Mouse (Mus musculus): Measurements from ENCODE around the gene Oxa1l.

GRCm38 (mm10) chr14:54393794-54394193, 33.2 kb downstream of the Oxa1l start:
- TF ChIP-seq POLR2A (IDR thresholded peaks at IDR 0.05; ENCODE audit: insufficient read length, low read depth) (no peak), MYOG (IDR thresholded peaks at IDR 0.05; ENCODE audit: control insufficient read depth in 1 of 3, insufficient read depth in 1 of 3, insufficient read length in 2 of 3, low read depth in 2 of 3) (no peak), POLR2AphosphoS2 (IDR thresholded peaks at IDR 0.05; ENCODE audit: insufficient read length, low read depth) (no peak), TCF3 (IDR thresholded peaks at IDR 0.05; ENCODE audit: insufficient read length, low read depth) (no peak), USF1 (IDR thresholded peaks at IDR 0.05; ENCODE audit: low read depth) (no peak), MAX (IDR thresholded peaks at IDR 0.05; ENCODE audit: low read depth) (no peak), SRF (IDR thresholded peaks at IDR 0.05; ENCODE audit: control insufficient read depth, insufficient read length, low read depth) (no peak)
